Mouse (Mus musculus) olfactory bulb, adult 2 months (tissue): ENCODE results near the gene Nav3. TPM values are rescaled to one million over a fixed set of nuclear protein-coding genes. Genes with fewer than 3 reads are reported as not detected.

ENCODE experiments used
- H3K27ac ChIP-seq: fragments of 200-500 bp; 2 replicates; pipeline ENCODE4 v1.5.1; 2012; ENCODE audit warnings: low read depth, low read length; ENCODE audit not compliant: insufficient read depth
- H3K4me1 ChIP-seq: fragments of 200-500 bp; 2 replicates; pipeline ENCODE4 v1.6.1; 2012; ENCODE audit warnings: low read length; ENCODE audit not compliant: control insufficient read depth, insufficient read depth
- H3K4me3 ChIP-seq: fragments of 200-500 bp; 2 replicates; pipeline ENCODE4 v1.5.1; 2012; ENCODE audit warnings: mild to moderate bottlenecking, low read depth, low read length, moderate library complexity; ENCODE audit not compliant: insufficient read depth
- CTCF ChIP-seq: fragments of 200-500 bp; IDR thresholded peaks from 2 replicates; pipeline ENCODE4 v1.5.1; 2012; ENCODE audit warnings: low read depth, mild to moderate bottlenecking, low read length, moderate library complexity; ENCODE audit not compliant: insufficient read depth
- POLR2A ChIP-seq: fragments of 200-500 bp; IDR thresholded peaks from 2 replicates; pipeline ENCODE4 v1.6.1; 2012; ENCODE audit warnings: mild to moderate bottlenecking, low read depth, low read length, moderate library complexity; ENCODE audit not compliant: insufficient read depth
- WGBS: fragments of 180-500 bp; shearing (Covaris S2); methylation state at CpG from one replicate; pipeline ENCODE4 v1.1.7; 2018; 5-methylcytosine and 5-hydroxymethylcytosine counted together
- polyA plus RNA-seq: library from polyadenylated mRNA; stranded (reverse); fragments of >200 nt; gene quantifications from 2 replicates; pipeline ENCODE4 v1.2.4, GENCODE M21; 2012; ENCODE audit warnings: low replicate concordance; ENCODE audit not compliant: missing spikeins, insufficient read depth, insufficient read length

Nav3 gene
- polyA plus RNA-seq = not detected in 2 replicates

GRCm38 (mm10) chr10:110455838-110456493, at the start of gene Nav3:
Gene Nav3, minus strand, starts transcription at chr10:110456204.
- TF ChIP-seq CTCF (peak; percentile 60), POLR2A (no peak)
- peak within 1 kb of the TSS; percentile 71 for H3K4me3 ChIP-seq
- peak within 1 kb of the TSS; percentile 61 for H3K27ac ChIP-seq
- 4% methylated on average over 43 of the region's 50 CpGs for WGBS
- no peaks in the 10 kb centered on the region for H3K4me1 ChIP-seq

DNA sequence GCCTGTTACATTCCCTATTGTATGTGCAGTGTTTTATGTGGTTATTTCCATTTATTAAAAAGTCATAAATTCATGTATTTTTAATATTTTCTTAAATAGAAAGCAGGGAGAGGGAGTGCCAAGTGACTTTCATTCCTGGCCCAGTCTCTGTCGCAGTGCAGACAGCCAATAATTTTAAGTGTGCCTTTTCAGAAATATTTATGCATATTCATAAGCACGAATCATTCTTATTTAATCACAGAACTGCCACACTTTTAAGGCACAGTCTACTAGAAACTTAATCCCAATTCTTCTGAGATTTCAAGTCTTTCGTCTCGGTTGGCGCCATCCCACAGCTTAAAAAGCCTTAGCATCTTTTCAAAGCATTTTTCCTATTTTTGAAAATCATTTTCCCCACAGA, 29.3 kb upstream of the Nav3 start:
- whole genome bisulfite sequencing = 73% methylated on average over 5 of the region's 5 CpGs
- no peak for TF ChIP-seq CTCF
- no peak overlapping the region for H3K27ac ChIP-seq
- no peaks in the 10 kb centered on the region for H3K4me1 ChIP-seq
- no peak overlapping the region for H3K4me3 ChIP-seq

DNA sequence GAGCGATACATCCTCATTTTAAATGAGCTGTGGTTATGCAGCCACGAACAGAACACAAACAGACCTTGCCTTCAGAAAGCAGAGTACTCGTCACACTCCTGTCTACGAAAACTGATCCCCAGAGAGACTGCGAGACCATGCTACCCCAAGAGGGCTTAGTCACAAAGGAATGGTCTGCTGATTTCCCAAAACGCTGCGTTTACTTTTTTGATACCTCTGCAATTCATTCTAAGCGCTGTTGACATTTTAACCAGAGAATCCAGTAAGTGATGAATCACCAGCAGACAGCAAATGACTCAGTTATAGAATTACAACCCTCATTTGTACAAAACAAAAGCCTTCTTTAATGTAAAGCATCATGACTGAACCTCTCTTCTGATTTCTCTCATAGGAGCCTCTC, 28.8 kb upstream of the Nav3 start:
- Histone ChIP-seq H3K4me1 (no peaks in the 10 kb centered on the region), H3K27ac (no peak overlapping the region), H3K4me3 (no peak overlapping the region)
- TF ChIP-seq POLR2A (no peak), CTCF (no peak)
- WGBS = 46% methylated on average over 8 of the region's 8 CpGs

DNA sequence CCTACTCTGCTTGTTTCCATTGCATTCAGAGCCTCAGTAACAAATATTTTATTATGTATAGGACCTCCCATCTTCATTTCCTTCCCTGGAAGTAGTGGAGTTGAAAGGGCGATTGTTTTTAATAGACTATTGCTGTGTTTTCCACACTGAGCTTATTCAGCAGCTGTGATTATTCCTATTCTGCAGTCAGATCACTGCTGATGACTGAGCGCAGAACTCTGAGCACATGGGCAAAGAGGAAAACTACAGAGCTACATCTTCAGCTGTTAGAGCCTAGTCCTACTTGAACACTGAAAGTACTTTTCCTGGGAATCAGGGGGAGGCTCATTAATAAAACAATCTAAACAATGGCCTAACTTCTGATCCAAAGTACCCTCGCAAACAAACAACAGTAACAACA, 23.2 kb upstream of the Nav3 start:
- Histone ChIP-seq H3K27ac (no peak overlapping the region), H3K4me3 (no peak overlapping the region), H3K4me1 (0 out of 2 replicates have a peak, but pooled peaks cover 3% of the 10 kb centered on the region)
- no peak for TF ChIP-seq POLR2A
- TF ChIP-seq CTCF = no peak
- 69% methylated on average over 3 of the region's 3 CpGs for whole genome bisulfite sequencing

DNA sequence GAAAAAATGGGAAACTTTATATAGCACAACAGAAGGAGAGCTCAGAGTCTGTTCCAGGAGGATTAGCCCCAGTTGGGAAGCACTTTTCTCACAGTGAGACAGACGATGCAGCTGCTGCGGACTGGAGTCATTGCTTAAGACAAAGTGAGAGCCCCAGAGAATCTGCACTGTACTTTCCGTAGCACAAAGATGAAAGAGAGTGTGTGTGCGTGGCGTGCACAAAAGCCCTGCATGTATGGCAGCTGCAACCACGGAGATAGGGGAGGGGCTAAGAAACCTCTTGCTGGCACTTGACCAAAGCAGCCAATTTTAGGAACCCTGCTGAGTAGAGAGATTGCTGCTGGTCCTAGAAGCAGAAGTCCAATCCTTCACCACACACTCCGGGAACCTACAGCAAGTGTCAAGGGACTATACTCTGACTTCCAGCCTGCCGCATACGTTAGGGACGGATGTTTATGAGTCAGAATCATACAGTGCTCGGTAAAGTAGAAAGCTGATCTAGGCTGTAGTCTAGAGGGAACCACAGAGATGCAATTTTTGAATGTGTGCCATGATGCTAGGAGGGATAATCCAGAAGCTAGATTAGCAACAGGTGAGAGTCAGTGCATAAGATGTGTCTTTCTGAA, 21.8 kb upstream of the Nav3 start:
- no peak overlapping the region for H3K27ac ChIP-seq
- no peak overlapping the region for H3K4me3 ChIP-seq
- WGBS = 23% methylated on average over 11 of the region's 11 CpGs
- H3K4me1 ChIP-seq = 0 out of 2 replicates have a peak, but pooled peaks cover 3% of the 10 kb centered on the region
- TF ChIP-seq CTCF (no peak), POLR2A (no peak)

DNA sequence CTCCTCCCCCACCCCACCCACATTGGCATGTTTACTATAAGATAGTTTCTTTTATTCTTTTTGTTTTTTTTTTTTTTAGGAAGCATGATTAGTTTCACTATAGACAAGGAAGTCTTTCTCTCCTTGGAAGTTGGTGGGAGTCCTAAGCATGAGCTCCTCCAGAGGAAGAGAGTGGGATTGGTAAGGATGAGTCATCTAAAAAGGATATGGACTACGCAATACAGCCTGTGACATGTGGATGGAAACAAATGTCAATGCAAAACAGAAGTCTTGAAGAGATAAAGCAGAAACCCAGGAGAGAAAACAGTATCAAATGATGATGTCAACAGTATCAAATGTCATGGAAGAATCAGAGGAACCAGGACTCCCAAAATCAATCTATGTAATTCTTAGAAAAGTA, 18.1 kb upstream of the Nav3 start:
- Histone ChIP-seq H3K27ac (no peak overlapping the region), H3K4me1 (0 out of 2 replicates have a peak, but pooled peaks cover 3% of the 10 kb centered on the region), H3K4me3 (no peak overlapping the region)
- no peak for TF ChIP-seq CTCF
- WGBS = 76% methylated on average over 1 of the region's 1 CpGs

- no peak for TF ChIP-seq POLR2A
- Histone ChIP-seq H3K4me3 (no peak overlapping the region), H3K27ac (no peak overlapping the region), H3K4me1 (no peaks in the 10 kb centered on the region)
- 73% methylated on average over 4 of the region's 4 CpGs for WGBS
Observed at GRCm38 (mm10) chr10:110469445-110469844, 13.4 kb upstream of the Nav3 start.

- WGBS = under 1% methylated on average over 42 of the region's 45 CpGs
- TF ChIP-seq POLR2A = no peak
- no peak for TF ChIP-seq CTCF
- Histone ChIP-seq H3K4me1 (no peaks in the 10 kb centered on the region), H3K27ac (peak overlapping the region; percentile 61), H3K4me3 (peak overlapping the region; percentile 71)
Observed at GRCm38 (mm10) chr10:110455063-110455837, 754 bp downstream of the Nav3 start.

DNA sequence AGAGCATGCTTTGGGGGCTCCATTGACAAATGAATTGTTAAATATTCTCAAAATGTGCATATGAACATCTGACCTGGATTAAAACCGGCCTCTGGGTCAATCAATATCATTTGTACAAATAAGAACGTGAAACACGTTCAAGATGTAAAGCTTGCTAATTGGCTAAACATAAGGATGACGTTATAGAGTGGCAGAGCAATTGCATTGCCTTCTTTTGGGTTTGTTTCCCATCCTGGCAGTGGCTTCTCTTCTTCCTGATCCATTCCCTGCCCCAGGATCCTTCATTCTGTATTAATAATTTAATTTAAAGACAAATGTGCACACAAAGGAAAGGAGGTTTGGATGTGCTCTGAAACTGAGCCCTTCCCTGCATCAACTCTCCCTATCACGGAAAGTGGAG, 2.4 kb downstream of the Nav3 start:
- TF ChIP-seq CTCF = no peak
- no peak for TF ChIP-seq POLR2A
- Histone ChIP-seq H3K4me3 (no peak overlapping the region), H3K4me1 (no peaks in the 10 kb centered on the region), H3K27ac (no peak overlapping the region)
- 37% methylated on average over 5 of the region's 5 CpGs for WGBS
